Mouse (Mus musculus): ENCODE measurements around the gene Fgfr3.

DNA sequence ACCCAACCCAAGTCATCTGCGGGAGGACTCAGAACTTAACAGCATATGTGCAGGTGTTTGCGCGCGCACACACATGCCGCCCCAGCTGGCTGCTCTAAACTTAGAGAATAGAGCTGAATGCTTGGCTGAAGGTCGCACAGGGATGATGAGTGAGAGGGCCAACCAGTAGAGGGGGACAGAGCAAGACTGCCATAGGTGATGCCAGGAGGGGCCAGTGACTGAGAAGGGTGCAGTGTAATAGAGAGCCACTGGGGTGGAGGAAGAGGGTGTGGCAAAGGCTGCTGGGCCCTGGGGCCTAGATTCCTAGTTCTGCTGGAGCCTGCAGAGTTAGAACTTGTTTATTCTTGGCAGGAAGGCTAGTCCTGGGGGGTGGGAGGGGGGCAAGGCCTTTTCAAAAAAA lies 5.0 kb upstream of the Fgfr3 start:
- TF ChIP-seq FLI1 (IDR thresholded peaks at IDR 0.05; ENCODE audit: low read length) (no peak), GATA1 (IDR thresholded peaks at IDR 0.05; ENCODE audit: borderline replicate concordance, low read length) (no peak)

Measured in megakaryocyte, embryonic 14.5 days (primary cell).